Mouse (Mus musculus): ENCODE data around the gene Zfr. TPM values are rescaled to one million over a fixed set of nuclear protein-coding genes. Genes with fewer than 3 reads are reported as not detected.
"Not testable (repeated sequence)": the region's sequence is repeated elsewhere in the genome, so short reads cannot be mapped to it uniquely, and the experiment has no call there.

Zfr gene
- polyA plus RNA-seq, 1 experiment, result 107 TPM

DNA sequence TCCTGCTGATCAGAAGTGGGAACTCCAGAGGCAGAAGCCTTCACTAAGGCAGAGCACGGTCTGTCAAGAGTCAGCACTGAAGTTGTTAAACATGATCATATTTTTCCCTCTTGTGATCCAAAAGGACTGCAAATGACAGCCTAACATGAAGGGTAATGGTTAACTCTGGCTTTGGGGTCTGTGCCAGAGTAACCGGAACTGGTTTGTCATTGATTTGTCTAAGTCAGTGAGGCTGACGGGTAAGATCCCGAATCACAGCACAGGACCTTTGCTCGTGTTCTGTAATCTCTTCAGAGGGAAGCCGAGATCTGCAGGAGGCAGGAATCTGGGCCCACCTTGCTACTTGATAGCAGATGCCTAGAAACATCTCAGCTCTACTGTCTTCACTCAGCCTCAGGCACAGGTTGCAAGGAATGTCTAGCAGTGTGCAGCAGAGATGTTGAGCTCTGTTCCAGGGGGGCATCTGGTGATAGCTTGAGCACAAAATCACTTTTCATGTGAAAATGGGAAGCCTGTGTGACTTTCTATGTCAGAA, 90.0 kb downstream of the Zfr start:
- peaks cover 27% of the 10 kb centered on the region for H3K4me1 ChIP-seq (ENCODE audit: control insufficient read depth, insufficient read depth, low read length)
- TF ChIP-seq CTCF (IDR thresholded peaks at IDR 0.05; ENCODE audit: insufficient read depth, low read length) (no peak), POLR2A (IDR thresholded peaks at IDR 0.05; ENCODE audit: borderline replicate concordance, extremely low read depth, low read depth, low read length) (no peak)
- DNase-seq, result no peak
- 44% methylated on average over 6 of the region's 6 CpGs for WGBS
- no peak overlapping the region for H3K4me3 ChIP-seq (replicated peaks; ENCODE audit: extremely low read depth, low read depth, low read length)

DNA sequence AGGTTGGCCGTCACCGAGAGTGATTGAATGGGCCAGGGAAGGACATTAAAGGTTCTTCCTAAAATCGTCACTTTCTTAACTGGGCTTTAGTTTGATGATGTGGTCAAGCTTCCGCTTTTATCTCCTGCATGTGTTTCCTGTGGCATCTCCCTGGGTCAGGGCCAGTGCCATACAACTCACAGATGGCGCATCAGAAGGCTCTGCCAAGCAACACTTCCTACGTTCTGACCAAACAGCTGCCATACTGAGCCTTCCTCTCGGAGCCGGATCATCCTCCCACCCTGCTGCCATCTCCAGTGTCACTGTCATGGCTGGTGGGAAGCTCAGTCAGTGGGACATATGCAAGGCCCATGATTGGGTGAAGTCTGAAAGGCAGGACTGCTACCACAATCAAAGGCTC, 93.9 kb downstream of the Zfr start:
- peaks cover 23% of the 10 kb centered on the region for H3K4me1 ChIP-seq (ENCODE audit: control insufficient read depth, insufficient read depth, low read length)
- DNase-seq, result no peak
- WGBS, result 45% methylated on average over 8 of the region's 8 CpGs
- H3K4me3 ChIP-seq (replicated peaks; ENCODE audit: extremely low read depth, low read depth, low read length), result no peak overlapping the region
- TF ChIP-seq CTCF (IDR thresholded peaks at IDR 0.05; ENCODE audit: insufficient read depth, low read length) (no peak), POLR2A (IDR thresholded peaks at IDR 0.05; ENCODE audit: borderline replicate concordance, extremely low read depth, low read depth, low read length) (no peak)

- Histone ChIP-seq H3K4me3 (replicated peaks; ENCODE audit: extremely low read depth, low read depth, low read length) (no peak overlapping the region), H3K4me1 (ENCODE audit: control insufficient read depth, insufficient read depth, low read length) (peaks cover 20% of the 10 kb centered on the region)
- DNase-seq, result no peak
- TF ChIP-seq CTCF (IDR thresholded peaks at IDR 0.05; ENCODE audit: insufficient read depth, low read length) (no peak), POLR2A (IDR thresholded peaks at IDR 0.05; ENCODE audit: borderline replicate concordance, extremely low read depth, low read depth, low read length) (no peak)
- WGBS, result 92% methylated on average over 1 of the region's 1 CpGs
Observed at GRCm38 (mm10) chr15:12212266-12212665, 94.6 kb downstream of the Zfr start.

DNA sequence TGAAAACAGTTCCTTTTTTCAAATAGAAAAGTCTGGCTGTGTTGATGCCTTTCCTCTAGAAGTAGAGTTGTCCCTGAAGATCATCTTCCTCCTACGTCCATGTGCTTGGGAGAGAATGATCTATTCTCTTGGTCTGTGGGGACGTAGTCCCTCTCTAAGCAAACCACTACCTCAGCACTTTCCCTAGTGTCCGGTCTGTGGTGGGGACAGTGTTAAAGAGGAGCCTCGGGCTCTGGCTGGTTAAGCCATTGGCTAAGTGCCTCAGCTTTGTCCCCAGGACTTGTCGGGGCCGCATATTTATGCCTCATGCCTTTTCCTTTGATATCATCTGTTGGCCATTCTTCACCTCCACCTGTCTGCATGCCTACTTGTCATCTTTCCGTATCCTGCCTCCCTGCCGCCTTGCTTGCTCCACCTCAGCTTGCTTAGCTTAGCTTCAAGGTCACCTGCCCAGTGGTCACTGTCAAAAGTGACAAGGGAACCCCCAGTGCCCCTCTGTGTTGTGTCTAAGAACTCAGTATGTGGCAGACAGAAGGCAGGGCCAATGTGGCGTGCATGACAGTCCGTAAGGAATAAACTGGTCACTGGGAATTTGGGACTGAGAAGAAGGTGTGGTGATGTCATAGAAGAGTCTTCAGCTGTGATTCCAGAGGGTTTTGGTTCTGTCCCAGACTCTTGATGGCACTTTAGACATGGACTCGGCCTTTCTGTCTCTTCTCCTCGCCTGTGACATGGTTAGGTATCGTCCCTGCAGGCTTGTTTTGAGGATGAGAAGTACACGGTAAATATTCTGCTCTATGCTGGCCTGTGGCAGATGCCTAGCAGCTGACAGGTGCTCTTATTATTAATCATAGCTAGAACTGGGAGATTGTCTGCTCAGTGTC, 97.1 kb downstream of the Zfr start:
- 73% methylated on average over 14 of the region's 14 CpGs for WGBS
- Histone ChIP-seq H3K4me1 (ENCODE audit: control insufficient read depth, insufficient read depth, low read length) (peaks cover 18% of the 10 kb centered on the region), H3K4me3 (replicated peaks; ENCODE audit: extremely low read depth, low read depth, low read length) (no peak overlapping the region)
- TF ChIP-seq CTCF (IDR thresholded peaks at IDR 0.05; ENCODE audit: insufficient read depth, low read length) (no peak), POLR2A (IDR thresholded peaks at IDR 0.05; ENCODE audit: borderline replicate concordance, extremely low read depth, low read depth, low read length) (no peak)
- no peak for DNase-seq

DNA sequence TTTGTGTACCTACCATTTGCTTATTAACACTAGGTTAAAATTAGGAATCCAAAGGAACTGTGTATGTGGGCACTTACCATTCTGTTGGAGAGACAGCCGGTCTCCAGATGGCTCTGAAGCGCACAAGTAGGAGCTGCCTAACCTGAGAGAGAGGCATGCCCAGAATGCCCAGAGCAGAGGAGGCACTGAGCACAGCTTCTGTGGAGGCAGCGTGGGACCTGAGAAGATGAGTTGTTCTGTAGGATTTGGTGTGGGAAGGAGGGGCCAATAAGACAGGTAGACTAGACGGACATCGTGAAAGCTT, 97.7 kb downstream of the Zfr start:
- no peak for TF ChIP-seq POLR2A (IDR thresholded peaks at IDR 0.05; ENCODE audit: borderline replicate concordance, extremely low read depth, low read depth, low read length)
- no peak for TF ChIP-seq CTCF (IDR thresholded peaks at IDR 0.05; ENCODE audit: insufficient read depth, low read length)
- 89% methylated on average over 5 of the region's 5 CpGs for WGBS

GRCm38 (mm10) chr15:12216119-12216518, 98.5 kb downstream of the Zfr start:
- no peak overlapping the region for H3K4me3 ChIP-seq (replicated peaks; ENCODE audit: extremely low read depth, low read depth, low read length)
- DNase-seq, result no peak
- TF ChIP-seq CTCF (IDR thresholded peaks at IDR 0.05; ENCODE audit: insufficient read depth, low read length), result no peak
- no peak for TF ChIP-seq POLR2A (IDR thresholded peaks at IDR 0.05; ENCODE audit: borderline replicate concordance, extremely low read depth, low read depth, low read length)
- 90% methylated on average over 8 of the region's 8 CpGs for WGBS
- peaks cover 19% of the 10 kb centered on the region for H3K4me1 ChIP-seq (ENCODE audit: control insufficient read depth, insufficient read depth, low read length)

More for the DNA sequence above, 97.7 kb downstream of the Zfr start:
- Histone ChIP-seq H3K4me1 (ENCODE audit: control insufficient read depth, insufficient read depth, low read length) (peaks cover 18% of the 10 kb centered on the region), H3K4me3 (replicated peaks; ENCODE audit: extremely low read depth, low read depth, low read length) (no peak overlapping the region)
- no peak for DNase-seq

GRCm38 (mm10) chr15:12216798-12217197, 99.2 kb downstream of the Zfr start:
- 62% methylated on average over 13 of the region's 13 CpGs for WGBS
- no peak for DNase-seq
- no peak for TF ChIP-seq POLR2A (IDR thresholded peaks at IDR 0.05; ENCODE audit: borderline replicate concordance, extremely low read depth, low read depth, low read length)
- no peak for TF ChIP-seq CTCF (IDR thresholded peaks at IDR 0.05; ENCODE audit: insufficient read depth, low read length)
- Histone ChIP-seq H3K4me3 (replicated peaks; ENCODE audit: extremely low read depth, low read depth, low read length) (no peak overlapping the region), H3K4me1 (ENCODE audit: control insufficient read depth, insufficient read depth, low read length) (peaks cover 16% of the 10 kb centered on the region)

DNA sequence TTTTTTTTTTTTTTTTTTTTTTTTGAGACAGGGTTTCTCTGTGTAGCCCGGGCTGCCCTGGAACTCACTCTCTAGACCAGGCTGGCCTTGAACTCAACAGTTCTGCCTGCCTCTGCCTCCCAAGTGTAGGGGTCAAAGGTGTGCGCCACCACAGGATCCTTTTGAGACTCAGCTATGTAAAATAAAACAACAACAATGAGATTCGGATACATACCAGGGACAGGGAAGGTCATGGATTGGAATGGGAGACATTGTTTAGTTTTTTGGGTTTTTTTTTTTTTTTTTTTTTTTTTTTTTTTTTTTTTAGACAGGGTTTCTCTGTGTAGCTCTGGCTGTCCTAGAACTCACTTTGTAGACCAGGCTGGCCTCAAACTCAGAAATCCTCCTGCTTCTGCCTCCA, 99.7 kb downstream of the Zfr start:
- 82% methylated on average over 3 of the region's 3 CpGs for whole genome bisulfite sequencing
- not testable (repeated sequence) for DNase-seq; H3K4me3 ChIP-seq (replicated peaks; ENCODE audit: extremely low read depth, low read depth, low read length)
- peaks cover 14% of the 10 kb centered on the region for H3K4me1 ChIP-seq (ENCODE audit: control insufficient read depth, insufficient read depth, low read length)

DNA sequence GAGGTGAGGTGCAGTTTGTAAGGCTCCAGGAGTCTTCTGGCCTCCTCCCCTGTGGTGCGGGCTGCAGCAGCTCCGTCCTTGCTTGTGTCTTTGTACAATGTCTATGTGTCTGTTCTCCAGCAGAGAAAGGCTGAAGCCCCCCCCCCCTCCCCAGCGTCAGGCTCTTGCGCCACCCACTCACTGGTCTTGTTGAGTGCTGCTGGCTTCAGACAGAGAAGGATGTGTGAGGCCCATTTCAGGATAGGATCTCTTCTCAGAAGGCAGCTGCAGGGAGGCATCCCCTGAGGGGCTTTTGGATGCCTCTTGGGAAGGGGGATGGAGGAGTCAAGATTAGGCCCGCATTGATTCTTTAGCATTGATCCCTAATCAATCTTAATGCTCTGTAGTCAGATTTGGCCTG, 100.2 kb downstream of the Zfr start:
- no peak for DNase-seq
- TF ChIP-seq CTCF (IDR thresholded peaks at IDR 0.05; ENCODE audit: insufficient read depth, low read length), result no peak
- no peak for TF ChIP-seq POLR2A (IDR thresholded peaks at IDR 0.05; ENCODE audit: borderline replicate concordance, extremely low read depth, low read depth, low read length)
- 72% methylated on average over 5 of the region's 5 CpGs for WGBS
- Histone ChIP-seq H3K4me1 (ENCODE audit: control insufficient read depth, insufficient read depth, low read length) (peaks cover 16% of the 10 kb centered on the region), H3K4me3 (replicated peaks; ENCODE audit: extremely low read depth, low read depth, low read length) (no peak overlapping the region)
